Mouse (Mus musculus): ENCODE results near the gene Trim2.

DNA sequence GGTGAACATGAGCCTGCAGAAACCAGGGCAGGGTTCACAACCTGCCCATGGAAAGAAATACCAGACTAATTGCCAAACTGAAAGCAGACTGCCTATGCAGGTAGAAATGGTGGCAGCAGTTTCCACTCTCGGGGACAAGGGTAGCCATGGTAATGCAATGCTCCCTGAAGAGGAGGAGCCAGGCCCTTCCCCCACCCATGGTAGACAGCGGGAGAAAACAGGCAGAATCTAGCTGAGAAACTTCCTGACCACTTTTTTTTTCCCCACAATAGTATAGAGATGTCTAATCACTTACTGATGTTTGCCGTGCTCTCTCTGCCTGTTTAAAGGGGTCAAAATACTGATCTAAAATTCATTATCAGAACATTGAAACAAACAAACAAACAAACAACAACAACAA is 17.8 kb upstream of the Trim2 start:
- TF ChIP-seq POLR2A (IDR thresholded peaks at IDR 0.05; ENCODE audit: borderline replicate concordance, extremely low read depth, insufficient read depth, insufficient read length, poor library complexity, severe bottlenecking) = no peak
- no peak for TF ChIP-seq CTCF (IDR thresholded peaks at IDR 0.05; ENCODE audit: borderline replicate concordance, extremely low read depth, insufficient read depth, insufficient read length)
